Mouse (Mus musculus) midbrain, postnatal 0 days (tissue): ENCODE results near the gene Larp1b. TPM values are rescaled to one million over a fixed set of nuclear protein-coding genes. Genes with fewer than 3 reads are reported as not detected.

ENCODE experiments used
- ATAC-seq: fragments of 200-750 bp; cut with Nextera tagmentation; 2 replicates; pipeline ENCODE4 v1.8.0; 2017; ENCODE audit warnings: moderate number of reproducible peaks, mild to moderate bottlenecking, moderate TSS enrichment, moderate library complexity; ENCODE audit not compliant: low FRiP score
- DNase-seq: peaks from one replicate; pipeline ENCODE4 v3.0.0-alpha.2; 2015; ENCODE audit warnings: low spot score
- H3K27ac ChIP-seq: fragments of 300-500 bp; sonication (generic); 2 replicates; pipeline ENCODE4 v1.5.1; 2014; ENCODE audit warnings: low read depth, mild to moderate bottlenecking, low read length, mixed read lengths
- H3K27me3 ChIP-seq: fragments of 300-500 bp; sonication (generic); 2 replicates; pipeline ENCODE4 v1.6.1; 2014; ENCODE audit warnings: low read length, control low read depth, mixed read lengths; ENCODE audit not compliant: insufficient read depth
- H3K36me3 ChIP-seq: fragments of 300-500 bp; sonication (generic); 2 replicates; pipeline ENCODE4 v1.6.1; 2014; ENCODE audit warnings: low read length, control low read depth, mixed read lengths; ENCODE audit not compliant: insufficient read depth
- H3K4me1 ChIP-seq: fragments of 300-500 bp; sonication (generic); 2 replicates; pipeline ENCODE4 v1.6.1; 2014; ENCODE audit warnings: mild to moderate bottlenecking, control low read depth, antibody characterized with exemption, low read length, mixed read lengths; ENCODE audit not compliant: insufficient read depth
- H3K4me2 ChIP-seq: fragments of 300-500 bp; sonication (generic); 2 replicates; pipeline ENCODE4 v1.6.1; 2014; ENCODE audit warnings: low read depth, mild to moderate bottlenecking, low read length, mixed read lengths; ENCODE audit not compliant: poor library complexity, severe bottlenecking
- H3K4me3 ChIP-seq: fragments of 300-500 bp; sonication (generic); 2 replicates; pipeline ENCODE4 v1.5.1; 2014; ENCODE audit warnings: low read depth, mild to moderate bottlenecking, low read length, moderate library complexity
- H3K9ac ChIP-seq: fragments of 300-500 bp; sonication (generic); replicated peaks from 2 replicates; pipeline ENCODE4 v1.6.1; 2014; ENCODE audit warnings: mild to moderate bottlenecking, low read length, moderate library complexity, mixed read lengths; ENCODE audit not compliant: poor library complexity, severe bottlenecking
- H3K9me3 ChIP-seq: fragments of 300-500 bp; sonication (generic); 2 replicates; pipeline ENCODE4 v1.6.1; 2016; ENCODE audit warnings: low read length, control low read depth
- CTCF ChIP-seq: IDR thresholded peaks from 2 replicates; pipeline ENCODE4 v1.5.1; 2016; ENCODE audit warnings: antibody characterized with exemption, mild to moderate bottlenecking
- WGBS: fragments of 180-500 bp; shearing (Covaris S2); extraction: QIAGEN DNeasy Blood & Tissue Kit; methylation state at CpG from one replicate; pipeline ENCODE4 v1.1.7; 2014; 5-methylcytosine and 5-hydroxymethylcytosine counted together
- polyA plus RNA-seq: library from polyadenylated mRNA; unstranded; fragments of >200 nt; fragmentation: Nextera tagmentation; extraction: Ambion mirVana; gene quantifications from 2 replicates; pipeline ENCODE4 v1.2.1, GENCODE M21; 2015
- total RNA-seq: library from RNA; depleted of rRNA; stranded (reverse); fragments of >200 nt; gene quantifications from 2 replicates; pipeline ENCODE4 v1.2.3, GENCODE M21; 2014

The Larp1b gene
- total and polyA plus RNA-seq, 2 experiments from 2014 or later: 5.0 to 12.8 TPM

- no peak for TF ChIP-seq CTCF
- ATAC-seq (no peak), DNase-seq (no peak)
- Histone ChIP-seq H3K4me2 (no peak overlapping the region), H3K4me1 (no peaks in the 10 kb centered on the region), H3K36me3 (no peaks in the 10 kb centered on the region), H3K9ac (no peak overlapping the region), H3K9me3 (no peaks in the 10 kb centered on the region), H3K4me3 (no peak overlapping the region), H3K27me3 (no peaks in the 10 kb centered on the region), H3K27ac (no peak overlapping the region)
- WGBS: 80% methylated on average over 11 of the region's 11 CpGs
Observed at GRCm38 (mm10) chr3:41043756-41044354, 94.2 kb downstream of the Larp1b start.

GRCm38 (mm10) chr3:41047838-41048237 lies 98.2 kb downstream of the Larp1b start:
- no peak for DNase-seq
- 74% methylated on average over 6 of the region's 6 CpGs for WGBS
- Histone ChIP-seq H3K27me3 (no peaks in the 10 kb centered on the region), H3K4me1 (no peaks in the 10 kb centered on the region), H3K4me2 (no peak overlapping the region), H3K36me3 (no peaks in the 10 kb centered on the region), H3K27ac (no peak overlapping the region), H3K4me3 (no peak overlapping the region), H3K9ac (no peak overlapping the region), H3K9me3 (no peaks in the 10 kb centered on the region)
- no peak for ATAC-seq
- TF ChIP-seq CTCF: no peak

- WGBS: 91% methylated on average over 3 of the region's 3 CpGs
Observed at GRCm38 (mm10) chr3:41053334-41053733, 103.7 kb downstream of the Larp1b start.

DNA sequence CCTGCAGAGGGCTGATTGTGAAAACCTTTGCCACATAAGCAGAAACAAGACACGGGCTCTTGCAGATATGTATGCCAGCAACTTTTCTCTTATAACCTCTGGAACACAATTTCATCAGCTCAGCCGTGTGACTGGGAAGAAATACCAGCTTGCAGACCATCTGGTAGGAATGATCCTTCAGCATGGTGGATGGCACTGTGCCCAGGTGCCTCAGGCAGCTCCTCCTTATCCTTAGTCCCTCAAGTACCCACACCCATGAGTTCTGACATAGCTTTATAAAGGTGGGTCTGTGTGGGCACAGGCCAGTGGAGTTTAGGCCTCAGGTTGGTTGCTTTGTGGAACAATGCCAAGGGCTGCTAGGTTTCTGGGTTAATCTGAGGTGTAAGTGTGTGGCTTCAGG lies 108.8 kb downstream of the Larp1b start:
- Histone ChIP-seq H3K4me1 (no peaks in the 10 kb centered on the region), H3K9ac (no peak overlapping the region), H3K4me2 (no peak overlapping the region), H3K27ac (no peak overlapping the region), H3K9me3 (peaks cover 6% of the 10 kb centered on the region; the same call in 1 of the 2 replicates), H3K27me3 (no peaks in the 10 kb centered on the region), H3K4me3 (no peak overlapping the region), H3K36me3 (peaks cover 3% of the 10 kb centered on the region; the same call in 1 of the 2 replicates)
- no peak for TF ChIP-seq CTCF
- peak; percentile 67 for DNase-seq
- no peak for ATAC-seq
- WGBS: 73% methylated on average over 2 of the region's 2 CpGs

More at GRCm38 (mm10) chr3:41053334-41053733, 103.7 kb downstream of the Larp1b start:
- TF ChIP-seq CTCF: no peak
- no peak overlapping the region for H3K4me3 ChIP-seq
- no peaks in the 10 kb centered on the region for H3K4me1 ChIP-seq
- no peak for DNase-seq
- peaks cover 6% of the 10 kb centered on the region; the same call in 1 of the 2 replicates for H3K9me3 ChIP-seq
- no peak overlapping the region for H3K27ac ChIP-seq
- H3K36me3 ChIP-seq: no peaks in the 10 kb centered on the region
- no peak for ATAC-seq
- no peak overlapping the region for H3K4me2 ChIP-seq
- no peaks in the 10 kb centered on the region for H3K27me3 ChIP-seq
- no peak overlapping the region for H3K9ac ChIP-seq

DNA sequence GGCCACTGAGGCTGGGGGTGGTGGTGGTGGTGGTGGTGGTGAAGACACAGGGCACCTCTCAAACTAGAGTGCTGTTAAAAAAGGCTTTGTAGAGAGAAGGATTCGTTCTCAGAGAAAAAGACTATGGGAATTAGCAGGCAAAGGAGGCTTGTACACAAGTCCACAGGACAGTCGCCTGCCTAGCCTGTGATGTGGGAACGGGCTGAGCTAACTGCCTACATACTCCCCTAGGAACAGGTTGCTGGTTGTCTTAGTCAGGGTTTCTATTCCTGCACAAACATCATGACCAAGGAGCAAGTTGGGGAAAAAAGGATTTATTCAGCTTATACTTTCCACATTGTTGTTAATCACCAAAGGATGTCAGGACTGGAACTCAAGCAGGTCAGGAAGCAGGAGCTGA lies 109.6 kb downstream of the Larp1b start:
- TF ChIP-seq CTCF: no peak
- Histone ChIP-seq H3K36me3 (peaks cover 7% of the 10 kb centered on the region; the same call in 1 of the 2 replicates), H3K9ac (no peak overlapping the region), H3K4me1 (no peaks in the 10 kb centered on the region), H3K4me2 (no peak overlapping the region), H3K27ac (no peak overlapping the region), H3K9me3 (peaks cover 6% of the 10 kb centered on the region; the same call in 1 of the 2 replicates), H3K4me3 (no peak overlapping the region), H3K27me3 (no peaks in the 10 kb centered on the region)
- DNase-seq (no peak), ATAC-seq (no peak)
- WGBS: 91% methylated on average over 3 of the region's 3 CpGs

- DNase-seq: no peak
- Histone ChIP-seq H3K27me3 (no peaks in the 10 kb centered on the region), H3K9me3 (no peaks in the 10 kb centered on the region), H3K9ac (no peak overlapping the region), H3K4me1 (no peaks in the 10 kb centered on the region), H3K27ac (no peak overlapping the region), H3K36me3 (peaks cover 7% of the 10 kb centered on the region; the same call in 1 of the 2 replicates), H3K4me3 (no peak overlapping the region), H3K4me2 (no peak overlapping the region)
- 94% methylated on average over 3 of the region's 3 CpGs for WGBS
- TF ChIP-seq CTCF: no peak
- no peak for ATAC-seq
Observed at GRCm38 (mm10) chr3:41061831-41062565, 112.4 kb downstream of the Larp1b start.
